Mouse (Mus musculus) liver, embryonic 16.5 days (tissue): Measurements from ENCODE around the gene Cyb5b. TPM values are rescaled to one million over a fixed set of nuclear protein-coding genes. Genes with fewer than 3 reads are reported as not detected.

Experiments used
- ATAC-seq: fragments of 200-750 bp; cut with Nextera tagmentation; 2 replicates; pipeline ENCODE4 v1.8.0; 2017; ENCODE audit warnings: low read depth, mild to moderate bottlenecking, moderate number of reproducible peaks, moderate library complexity
- H3K27ac ChIP-seq: fragments of 300-500 bp; sonication (generic); 2 replicates; pipeline ENCODE4 v1.5.1; 2014; ENCODE audit warnings: mild to moderate bottlenecking, low read length
- H3K27me3 ChIP-seq: fragments of 300-500 bp; sonication (generic); 2 replicates; pipeline ENCODE4 v1.6.1; 2014; ENCODE audit warnings: low read depth, low read length, mixed read lengths; ENCODE audit not compliant: control insufficient read depth, insufficient read depth
- H3K36me3 ChIP-seq: fragments of 300-500 bp; sonication (generic); 2 replicates; pipeline ENCODE4 v1.6.1; 2014; ENCODE audit warnings: mild to moderate bottlenecking; ENCODE audit not compliant: control insufficient read depth, insufficient read depth
- H3K4me1 ChIP-seq: fragments of 300-500 bp; sonication (generic); 2 replicates; pipeline ENCODE4 v1.6.1; 2014; ENCODE audit warnings: low read depth, low read length, mixed read lengths; ENCODE audit not compliant: control insufficient read depth
- H3K4me2 ChIP-seq: fragments of 300-500 bp; sonication (generic); 2 replicates; pipeline ENCODE4 v1.6.1; 2014; ENCODE audit warnings: low read depth, low read length, mixed read lengths
- H3K4me3 ChIP-seq: fragments of 300-500 bp; sonication (generic); 2 replicates; pipeline ENCODE4 v1.5.1; 2014; ENCODE audit warnings: low read depth, mild to moderate bottlenecking, low read length
- H3K9ac ChIP-seq: fragments of 300-500 bp; sonication (generic); 2 replicates; pipeline ENCODE4 v1.6.1; 2014; ENCODE audit warnings: low read depth, low read length
- H3K9me3 ChIP-seq: fragments of 300-500 bp; sonication (generic); replicated peaks from 2 replicates; pipeline ENCODE4 v1.6.1; 2016; ENCODE audit warnings: low read length; ENCODE audit not compliant: control insufficient read depth
- WGBS: fragments of 180-500 bp; shearing (Covaris S2); extraction: QIAGEN DNeasy Blood & Tissue Kit; methylation state at CpG from one replicate; pipeline ENCODE4 v1.1.7; 2014; ENCODE audit not compliant: insufficient replicate concordance; 5-methylcytosine and 5-hydroxymethylcytosine counted together
- polyA plus RNA-seq: library from polyadenylated mRNA; unstranded; fragments of >200 nt; fragmentation: Nextera tagmentation; extraction: Ambion mirVana; gene quantifications from 2 replicates; pipeline ENCODE4 v1.2.1, GENCODE M21; 2015

Cyb5b gene
- polyA plus RNA-seq, 1 experiment from 2014 or later: 23.0 TPM

- H3K36me3 ChIP-seq: no peaks in the 10 kb centered on the region
- WGBS: 26% methylated on average over 19 of the region's 19 CpGs
- H3K4me2 ChIP-seq: peak overlapping the region; percentile 7
- H3K27ac ChIP-seq: no peak overlapping the region
- no peaks in the 10 kb centered on the region for H3K9me3 ChIP-seq
- no peak for ATAC-seq
- H3K4me1 ChIP-seq: no peaks in the 10 kb centered on the region; the same call in 1 of the 2 replicates
- no peak overlapping the region for H3K4me3 ChIP-seq
- no peak overlapping the region for H3K9ac ChIP-seq
- no peaks in the 10 kb centered on the region for H3K27me3 ChIP-seq
These were observed 36.1 kb upstream of the Cyb5b start for GRCm38 (mm10) chr8:107114150-107115007.

- WGBS: 36% methylated on average over 10 of the region's 10 CpGs
- no peak overlapping the region for H3K27ac ChIP-seq
- 0 out of 2 replicates have a peak overlapping the region, but pooled peaks have one; percentile 7 for H3K4me2 ChIP-seq
- H3K4me1 ChIP-seq: no peaks in the 10 kb centered on the region; the same call in 1 of the 2 replicates
- no peak; the same call in 1 of the 2 replicates for ATAC-seq
- no peaks in the 10 kb centered on the region for H3K36me3 ChIP-seq
- no peak overlapping the region for H3K9ac ChIP-seq
- H3K4me3 ChIP-seq: no peak overlapping the region
- H3K9me3 ChIP-seq: no peaks in the 10 kb centered on the region
- H3K27me3 ChIP-seq: no peaks in the 10 kb centered on the region
These were observed 35.5 kb upstream of the Cyb5b start for GRCm38 (mm10) chr8:107115008-107115320.

GRCm38 (mm10) chr8:107116023-107116422 lies 34.4 kb upstream of the Cyb5b start:
- no peak overlapping the region for H3K27ac ChIP-seq
- 13% methylated on average over 11 of the region's 11 CpGs for WGBS
- ATAC-seq: no peak; the same call in 1 of the 2 replicates
- H3K4me3 ChIP-seq: no peak overlapping the region
- no peaks in the 10 kb centered on the region for H3K27me3 ChIP-seq
- H3K9me3 ChIP-seq: no peaks in the 10 kb centered on the region
- no peaks in the 10 kb centered on the region; the same call in 1 of the 2 replicates for H3K4me1 ChIP-seq
- H3K36me3 ChIP-seq: no peaks in the 10 kb centered on the region
- no peak overlapping the region for H3K9ac ChIP-seq
- H3K4me2 ChIP-seq: no peak overlapping the region

- Histone ChIP-seq H3K4me2 (no peak overlapping the region), H3K4me1 (no peaks in the 10 kb centered on the region; the same call in 1 of the 2 replicates), H3K27ac (no peak overlapping the region), H3K36me3 (no peaks in the 10 kb centered on the region), H3K9me3 (no peaks in the 10 kb centered on the region), H3K4me3 (no peak overlapping the region), H3K27me3 (no peaks in the 10 kb centered on the region), H3K9ac (no peak overlapping the region)
- WGBS: 53% methylated on average over 2 of the region's 2 CpGs
- 0 out of 2 replicates have a peak, but pooled peaks have one; percentile 51 for ATAC-seq
These were observed 33.4 kb upstream of the Cyb5b start for GRCm38 (mm10) chr8:107117019-107117418.

GRCm38 (mm10) chr8:107118803-107119233 lies 31.6 kb upstream of the Cyb5b start:
- Histone ChIP-seq H3K4me3 (no peak overlapping the region), H3K9ac (no peak overlapping the region), H3K9me3 (no peaks in the 10 kb centered on the region), H3K27ac (no peak overlapping the region), H3K27me3 (no peaks in the 10 kb centered on the region), H3K4me2 (no peak overlapping the region), H3K36me3 (no peaks in the 10 kb centered on the region), H3K4me1 (no peaks in the 10 kb centered on the region; the same call in 1 of the 2 replicates)
- ATAC-seq: no peak
- 29% methylated on average over 7 of the region's 7 CpGs for WGBS

- no peak overlapping the region for H3K4me3 ChIP-seq
- no peak overlapping the region for H3K27ac ChIP-seq
- H3K9ac ChIP-seq: no peak overlapping the region
- no peaks in the 10 kb centered on the region; the same call in 1 of the 2 replicates for H3K4me1 ChIP-seq
- ATAC-seq: no peak
- WGBS: 67% methylated on average over 9 of the region's 9 CpGs
- H3K27me3 ChIP-seq: no peaks in the 10 kb centered on the region
- H3K9me3 ChIP-seq: no peaks in the 10 kb centered on the region
- H3K36me3 ChIP-seq: no peaks in the 10 kb centered on the region
- no peak overlapping the region for H3K4me2 ChIP-seq
These were observed 31.0 kb upstream of the Cyb5b start for GRCm38 (mm10) chr8:107119412-107119811.

- Histone ChIP-seq H3K27me3 (no peaks in the 10 kb centered on the region), H3K36me3 (no peaks in the 10 kb centered on the region), H3K4me2 (no peak overlapping the region), H3K9me3 (no peaks in the 10 kb centered on the region), H3K4me1 (no peaks in the 10 kb centered on the region; the same call in 1 of the 2 replicates), H3K4me3 (no peak overlapping the region), H3K9ac (no peak overlapping the region), H3K27ac (no peak overlapping the region)
- ATAC-seq: no peak
These were observed 29.6 kb upstream of the Cyb5b start for GRCm38 (mm10) chr8:107120806-107121205.

GRCm38 (mm10) chr8:107121681-107122291 lies 28.7 kb upstream of the Cyb5b start:
- Histone ChIP-seq H3K4me1 (no peaks in the 10 kb centered on the region; the same call in 1 of the 2 replicates), H3K9me3 (no peaks in the 10 kb centered on the region), H3K4me2 (no peak overlapping the region), H3K27me3 (no peaks in the 10 kb centered on the region), H3K27ac (no peak overlapping the region), H3K9ac (no peak overlapping the region), H3K4me3 (no peak overlapping the region), H3K36me3 (no peaks in the 10 kb centered on the region)
- no peak for ATAC-seq
- 67% methylated on average over 7 of the region's 7 CpGs for WGBS

GRCm38 (mm10) chr8:107123063-107123614 lies 27.3 kb upstream of the Cyb5b start:
- H3K9ac ChIP-seq: no peak overlapping the region
- no peak overlapping the region for H3K4me3 ChIP-seq
- H3K4me2 ChIP-seq: no peak overlapping the region
- H3K27me3 ChIP-seq: no peaks in the 10 kb centered on the region
- H3K9me3 ChIP-seq: no peaks in the 10 kb centered on the region
- no peak for ATAC-seq
- H3K36me3 ChIP-seq: no peaks in the 10 kb centered on the region
- H3K4me1 ChIP-seq: no peaks in the 10 kb centered on the region; the same call in 1 of the 2 replicates
- WGBS: 48% methylated on average over 9 of the region's 9 CpGs
- H3K27ac ChIP-seq: no peak overlapping the region
